Mouse (Mus musculus) kidney, postnatal 25 days (tissue): ENCODE measurements at regions not wholly inside any gene's neighbourhood (a gene's known extent, or its start where the extent isn't known, plus 50 kb on each side); places are given as distances from the start of the nearest gene placed in this dataset.

Experiments used
- DNase-seq, 2 experiments: peaks; one replicate each; pipeline ENCODE4 v3.0.0; 2021; ENCODE audit warnings: mixed read lengths in 2 of 2

- no peak for DNase-seq
These were observed 588.7 kb upstream of the Cdh11 start for GRCm38 (mm10) chr8:103374151-103374550.

- DNase-seq: no peak
These were observed 593.1 kb upstream of the Cdh11 start for GRCm38 (mm10) chr8:103378545-103378944.

- no peak for DNase-seq
These were observed 596.1 kb upstream of the Cdh11 start for GRCm38 (mm10) chr8:103381575-103381974.

- no peak for DNase-seq
These were observed 605.9 kb upstream of the Cdh11 start for GRCm38 (mm10) chr8:103391359-103391758.

- no peak for DNase-seq
These were observed 609.9 kb upstream of the Cdh11 start for GRCm38 (mm10) chr8:103395316-103395715.

- no peak for DNase-seq
These were observed 612.7 kb upstream of the Cdh11 start for GRCm38 (mm10) chr8:103398179-103398578.

GRCm38 (mm10) chr8:103399466-103399865 is 614.0 kb upstream of the Cdh11 start:
- no peak for DNase-seq

GRCm38 (mm10) chr8:103400143-103400542 is 614.7 kb upstream of the Cdh11 start:
- DNase-seq: no peak

GRCm38 (mm10) chr8:103402731-103403130 is 617.3 kb upstream of the Cdh11 start:
- no peak for DNase-seq

GRCm38 (mm10) chr8:103403826-103404225 is 618.4 kb upstream of the Cdh11 start:
- DNase-seq: no peak

GRCm38 (mm10) chr8:103405787-103406186 is 620.3 kb upstream of the Cdh11 start:
- no peak for DNase-seq

- DNase-seq: no peak
These were observed 621.5 kb upstream of the Cdh11 start for GRCm38 (mm10) chr8:103406921-103407320.

- peak; percentile 11 to 35 for DNase-seq
These were observed 622.2 kb upstream of the Cdh11 start for GRCm38 (mm10) chr8:103407631-103408030.

- DNase-seq: no peak
These were observed 623.0 kb upstream of the Cdh11 start for GRCm38 (mm10) chr8:103408411-103408810.

GRCm38 (mm10) chr8:103409121-103409551 is 623.7 kb upstream of the Cdh11 start:
- DNase-seq: peak; percentile 41 to 58

GRCm38 (mm10) chr8:103412731-103413130 is 627.3 kb upstream of the Cdh11 start:
- DNase-seq: no peak

GRCm38 (mm10) chr8:103413589-103414575 is 628.4 kb upstream of the Cdh11 start:
- DNase-seq: peak in 1 of 2 experiments; percentile 36

GRCm38 (mm10) chr8:103422313-103422973 is 637.0 kb upstream of the Cdh11 start:
- DNase-seq: no peak

- DNase-seq: no peak
These were observed 640.5 kb upstream of the Cdh11 start for GRCm38 (mm10) chr8:103425967-103426366.

GRCm38 (mm10) chr8:103430874-103431492 is 645.5 kb upstream of the Cdh11 start:
- DNase-seq: no peak

- no peak for DNase-seq
These were observed 648.2 kb upstream of the Cdh11 start for GRCm38 (mm10) chr8:103433532-103434105.

GRCm38 (mm10) chr8:103438995-103439717 is 653.7 kb upstream of the Cdh11 start:
- DNase-seq: no peak
